Mouse (Mus musculus): ENCODE results near the gene Cask. TPM values are rescaled to one million over a fixed set of nuclear protein-coding genes. Genes with fewer than 3 reads are reported as not detected.

Cask gene
- polyA plus RNA-seq, 1 experiment from 2014 or later: 0.99 TPM

- no peak overlapping the region for H3K27ac ChIP-seq
- DNase-seq: no peak
These were observed 334.7 kb downstream of the Cask start for GRCm38 (mm10) chrX:13516451-13516850.

GRCm38 (mm10) chrX:13513864-13514263 lies 337.3 kb downstream of the Cask start:
- Histone ChIP-seq H3K27me3 (no peaks in the 10 kb centered on the region), H3K4me1 (replicated peaks) (0 out of 2 replicates have a peak, but pooled peaks cover 3% of the 10 kb centered on the region), H3K4me3 (replicated peaks) (no peak overlapping the region), H3K36me3 (no peaks in the 10 kb centered on the region), H3K27ac (no peak overlapping the region), H3K9me3 (replicated peaks) (no peaks in the 10 kb centered on the region), H3K9ac (no peak overlapping the region), H3K4me2 (no peak overlapping the region)
- ATAC-seq (ENCODE audit: low read depth) (no peak), DNase-seq (no peak)
- WGBS (ENCODE audit: insufficient replicate concordance): 74% methylated on average over 5 of the region's 5 CpGs

More at GRCm38 (mm10) chrX:13516451-13516850, 334.7 kb downstream of the Cask start:
- Histone ChIP-seq H3K9me3 (replicated peaks) (no peaks in the 10 kb centered on the region), H3K9ac (no peak overlapping the region), H3K36me3 (no peaks in the 10 kb centered on the region), H3K27me3 (no peaks in the 10 kb centered on the region), H3K4me3 (replicated peaks) (no peak overlapping the region), H3K4me1 (replicated peaks) (0 out of 2 replicates have a peak, but pooled peaks cover 3% of the 10 kb centered on the region), H3K4me2 (no peak overlapping the region)
- ATAC-seq (ENCODE audit: low read depth): no peak
- 68% methylated on average over 6 of the region's 6 CpGs for WGBS (ENCODE audit: insufficient replicate concordance)

GRCm38 (mm10) chrX:13513127-13513526 lies 338.0 kb downstream of the Cask start:
- no peak overlapping the region for H3K9ac ChIP-seq
- H3K4me1 ChIP-seq (replicated peaks): 0 out of 2 replicates have a peak, but pooled peaks cover under 1% of the 10 kb centered on the region
- ATAC-seq (ENCODE audit: low read depth) (no peak), DNase-seq (no peak)
- H3K27me3 ChIP-seq: no peaks in the 10 kb centered on the region
- H3K4me3 ChIP-seq (replicated peaks): no peak overlapping the region
- no peak overlapping the region for H3K4me2 ChIP-seq
- H3K9me3 ChIP-seq (replicated peaks): no peaks in the 10 kb centered on the region
- no peaks in the 10 kb centered on the region for H3K36me3 ChIP-seq
- no peak overlapping the region for H3K27ac ChIP-seq
- WGBS (ENCODE audit: insufficient replicate concordance): 42% methylated on average over 2 of the region's 2 CpGs

- WGBS (ENCODE audit: insufficient replicate concordance): 40% methylated on average over 2 of the region's 2 CpGs
- Histone ChIP-seq H3K4me3 (replicated peaks) (no peak overlapping the region), H3K9me3 (replicated peaks) (no peaks in the 10 kb centered on the region), H3K27ac (no peak overlapping the region), H3K27me3 (no peaks in the 10 kb centered on the region), H3K4me1 (replicated peaks) (no peaks in the 10 kb centered on the region), H3K4me2 (no peak overlapping the region), H3K9ac (no peak overlapping the region), H3K36me3 (no peaks in the 10 kb centered on the region)
- DNase-seq (no peak), ATAC-seq (ENCODE audit: low read depth) (peak; percentile 15; the same call in 1 of the 2 replicates)
These were observed 344.8 kb downstream of the Cask start for GRCm38 (mm10) chrX:13506376-13506775.

- DNase-seq (no peak), ATAC-seq (ENCODE audit: low read depth) (no peak)
- no peak overlapping the region for H3K9ac ChIP-seq
- H3K4me3 ChIP-seq (replicated peaks): no peak overlapping the region
- no peak overlapping the region for H3K4me2 ChIP-seq
- H3K36me3 ChIP-seq: no peaks in the 10 kb centered on the region
- 69% methylated on average over 7 of the region's 7 CpGs for whole genome bisulfite sequencing (ENCODE audit: insufficient replicate concordance)
- no peaks in the 10 kb centered on the region for H3K9me3 ChIP-seq (replicated peaks)
- no peaks in the 10 kb centered on the region for H3K4me1 ChIP-seq (replicated peaks)
- H3K27ac ChIP-seq: no peak overlapping the region
- H3K27me3 ChIP-seq: no peaks in the 10 kb centered on the region
These were observed 346.8 kb downstream of the Cask start for GRCm38 (mm10) chrX:13504389-13504788.

- no peak overlapping the region for H3K4me2 ChIP-seq
- ATAC-seq (ENCODE audit: low read depth) (no peak), DNase-seq (no peak)
- H3K27ac ChIP-seq: no peak overlapping the region
- H3K4me1 ChIP-seq (replicated peaks): no peaks in the 10 kb centered on the region
- no peaks in the 10 kb centered on the region for H3K9me3 ChIP-seq (replicated peaks)
- H3K4me3 ChIP-seq (replicated peaks): no peak overlapping the region
- H3K27me3 ChIP-seq: no peaks in the 10 kb centered on the region
- H3K9ac ChIP-seq: no peak overlapping the region
- WGBS (ENCODE audit: insufficient replicate concordance): 58% methylated on average over 7 of the region's 7 CpGs
- no peaks in the 10 kb centered on the region for H3K36me3 ChIP-seq
These were observed 348.2 kb downstream of the Cask start for GRCm38 (mm10) chrX:13502862-13503375.

- no peak for ATAC-seq (ENCODE audit: low read depth)
These were observed 350.9 kb downstream of the Cask start for GRCm38 (mm10) chrX:13500284-13500683.

GRCm38 (mm10) chrX:13494892-13495703 lies 356.1 kb downstream of the Cask start:
- peak overlapping the region; percentile 72 for H3K27ac ChIP-seq
- ATAC-seq (ENCODE audit: low read depth) (peak; percentile 91), DNase-seq (peak; percentile 12)
- H3K4me1 ChIP-seq (replicated peaks): peaks cover 39% of the 10 kb centered on the region
- no peaks in the 10 kb centered on the region for H3K36me3 ChIP-seq
- no peak overlapping the region for H3K9ac ChIP-seq
- H3K9me3 ChIP-seq (replicated peaks): no peaks in the 10 kb centered on the region
- H3K4me2 ChIP-seq: 0 out of 2 replicates have a peak overlapping the region, but pooled peaks have one; percentile 12
- 54% methylated on average over 8 of the region's 8 CpGs for WGBS (ENCODE audit: insufficient replicate concordance)
- H3K4me3 ChIP-seq (replicated peaks): no peak overlapping the region
- H3K27me3 ChIP-seq: no peaks in the 10 kb centered on the region

More at GRCm38 (mm10) chrX:13500284-13500683, 350.9 kb downstream of the Cask start:
- Histone ChIP-seq H3K4me1 (replicated peaks) (peaks cover 17% of the 10 kb centered on the region), H3K4me2 (no peak overlapping the region), H3K9me3 (replicated peaks) (no peaks in the 10 kb centered on the region), H3K27ac (no peak overlapping the region), H3K27me3 (no peaks in the 10 kb centered on the region), H3K36me3 (no peaks in the 10 kb centered on the region), H3K9ac (no peak overlapping the region), H3K4me3 (replicated peaks) (no peak overlapping the region)
- WGBS (ENCODE audit: insufficient replicate concordance): 39% methylated on average over 4 of the region's 4 CpGs
- DNase-seq: no peak

GRCm38 (mm10) chrX:13492922-13493321 lies 358.2 kb downstream of the Cask start:
- DNase-seq (no peak), ATAC-seq (ENCODE audit: low read depth) (no peak)
- Histone ChIP-seq H3K4me3 (replicated peaks) (no peak overlapping the region), H3K27me3 (no peaks in the 10 kb centered on the region), H3K9me3 (replicated peaks) (no peaks in the 10 kb centered on the region), H3K4me2 (no peak overlapping the region), H3K27ac (no peak overlapping the region), H3K9ac (no peak overlapping the region), H3K36me3 (no peaks in the 10 kb centered on the region), H3K4me1 (replicated peaks) (peaks cover 45% of the 10 kb centered on the region)

- WGBS (ENCODE audit: insufficient replicate concordance): 68% methylated on average over 3 of the region's 3 CpGs
These were observed 360.2 kb downstream of the Cask start for GRCm38 (mm10) chrX:13490941-13491340.

GRCm38 (mm10) chrX:13489761-13490160 lies 361.4 kb downstream of the Cask start:
- Histone ChIP-seq H3K27ac (no peak overlapping the region), H3K27me3 (peaks cover 3% of the 10 kb centered on the region; the same call in 1 of the 2 replicates), H3K36me3 (no peaks in the 10 kb centered on the region), H3K4me1 (replicated peaks) (peaks cover 22% of the 10 kb centered on the region), H3K9ac (no peak overlapping the region), H3K4me3 (replicated peaks) (no peak overlapping the region), H3K9me3 (replicated peaks) (no peaks in the 10 kb centered on the region), H3K4me2 (no peak overlapping the region)
- DNase-seq (peak; percentile 7), ATAC-seq (ENCODE audit: low read depth) (peak; percentile 88)
- WGBS (ENCODE audit: insufficient replicate concordance): 19% methylated on average over 1 of the region's 1 CpGs

More at GRCm38 (mm10) chrX:13490941-13491340, 360.2 kb downstream of the Cask start:
- no peak for DNase-seq
- ATAC-seq (ENCODE audit: low read depth): no peak
- no peak overlapping the region for H3K27ac ChIP-seq
- H3K4me3 ChIP-seq (replicated peaks): no peak overlapping the region
- peaks cover 1% of the 10 kb centered on the region; the same call in 1 of the 2 replicates for H3K27me3 ChIP-seq
- no peaks in the 10 kb centered on the region for H3K9me3 ChIP-seq (replicated peaks)
- H3K36me3 ChIP-seq: no peaks in the 10 kb centered on the region
- H3K9ac ChIP-seq: no peak overlapping the region
- no peak overlapping the region for H3K4me2 ChIP-seq
- H3K4me1 ChIP-seq (replicated peaks): peaks cover 34% of the 10 kb centered on the region
